Mouse (Mus musculus) frontal cortex, postnatal 14 days (tissue): Measurements from ENCODE around the gene Notch3.
"Not testable (repeated sequence)": the region's sequence is repeated elsewhere in the genome, so short reads cannot be mapped to it uniquely, and the experiment has no call there.

Experiments used
- DNase-seq, 2 experiments: peaks; one replicate each; pipeline ENCODE4 v3.0.0; 2022; ENCODE audit warnings: low spot score in 2 of 2

The Notch3 gene

GRCm38 (mm10) chr17:32166687-32167086, at the start of gene Notch3:
TSS of gene Notch3 (minus strand) at chr17:32166852.
- DNase-seq, result no peak

GRCm38 (mm10) chr17:32215587-32215986, 48.9 kb upstream of the Notch3 start:
- not testable (repeated sequence) for DNase-seq

- DNase-seq, result not testable (repeated sequence)
Observed at GRCm38 (mm10) chr17:32211554-32211953, 44.9 kb upstream of the Notch3 start.

GRCm38 (mm10) chr17:32209752-32210151, 43.1 kb upstream of the Notch3 start:
- DNase-seq, result peak in 1 of 2 experiments; percentile 45

- DNase-seq, result no peak
Observed at GRCm38 (mm10) chr17:32209144-32209543, 42.5 kb upstream of the Notch3 start.

GRCm38 (mm10) chr17:32207586-32208245, 41.1 kb upstream of the Notch3 start:
- no peak for DNase-seq

- DNase-seq, result no peak
Observed at GRCm38 (mm10) chr17:32205345-32205744, 38.7 kb upstream of the Notch3 start.

GRCm38 (mm10) chr17:32202972-32203371, 36.3 kb upstream of the Notch3 start:
- DNase-seq, result no peak

- DNase-seq, result no peak
Observed at GRCm38 (mm10) chr17:32201086-32201485, 34.4 kb upstream of the Notch3 start.

- DNase-seq, result no peak
Observed at GRCm38 (mm10) chr17:32199796-32200195, 33.1 kb upstream of the Notch3 start.

- no peak for DNase-seq
Observed at GRCm38 (mm10) chr17:32197156-32197555, 30.5 kb upstream of the Notch3 start.

GRCm38 (mm10) chr17:32195725-32196124, 29.1 kb upstream of the Notch3 start:
- no peak for DNase-seq

GRCm38 (mm10) chr17:32193010-32193409, 26.4 kb upstream of the Notch3 start:
- no peak for DNase-seq

- no peak for DNase-seq
Observed at GRCm38 (mm10) chr17:32189850-32190249, 23.2 kb upstream of the Notch3 start.

GRCm38 (mm10) chr17:32188863-32189636, 22.4 kb upstream of the Notch3 start, which contains the start of gene Ephx3:
TSS of gene Ephx3 (minus strand) at chr17:32189549.
- no peak for DNase-seq

GRCm38 (mm10) chr17:32183017-32183416, 16.4 kb upstream of the Notch3 start:
- no peak for DNase-seq

GRCm38 (mm10) chr17:32179621-32180491, 13.2 kb upstream of the Notch3 start:
- DNase-seq, result no peak

GRCm38 (mm10) chr17:32176919-32177318, 10.3 kb upstream of the Notch3 start:
- no peak for DNase-seq

- DNase-seq, result no peak
Observed at GRCm38 (mm10) chr17:32173166-32173565, 6.5 kb upstream of the Notch3 start.

- no peak for DNase-seq
Observed at GRCm38 (mm10) chr17:32172485-32172884, 5.8 kb upstream of the Notch3 start.

GRCm38 (mm10) chr17:32169518-32170225, 3.0 kb upstream of the Notch3 start:
- DNase-seq, result no peak
